Mouse (Mus musculus): ENCODE measurements around the gene Rcc1. TPM values are rescaled to one million over a fixed set of nuclear protein-coding genes. Genes with fewer than 3 reads are reported as not detected.

The Rcc1 gene
- polyA plus RNA-seq, 1 experiment, result 11.5 TPM

DNA sequence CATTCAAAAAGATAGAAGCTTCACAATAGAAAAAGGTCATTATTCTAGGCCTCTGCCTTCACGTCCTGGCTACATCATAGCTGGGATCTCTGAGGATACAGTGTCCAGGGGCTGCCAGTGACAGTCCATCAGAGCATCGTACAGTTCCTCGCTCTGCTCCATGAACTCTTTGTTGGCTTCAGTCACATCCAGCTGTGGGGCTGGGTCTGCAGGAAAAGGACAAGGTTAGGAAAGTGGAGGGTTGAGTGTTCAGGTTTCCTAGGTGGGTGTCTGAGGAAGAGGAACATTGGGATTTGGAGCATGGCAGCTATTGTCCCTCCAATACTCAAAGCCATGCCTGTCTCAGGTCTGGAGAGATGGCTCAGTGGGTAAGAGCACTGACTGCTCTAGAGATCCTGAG, 41.6 kb downstream of the Rcc1 start:
- H3K27ac ChIP-seq (ENCODE audit: insufficient read depth, low read length), result no peak overlapping the region
- 84% methylated on average over 3 of the region's 3 CpGs for WGBS
- TF ChIP-seq POLR2A (IDR thresholded peaks at IDR 0.05; ENCODE audit: low read depth, low read length) (no peak), CTCF (IDR thresholded peaks at IDR 0.05; ENCODE audit: extremely low read depth, insufficient read depth, insufficient read length, insufficient replicate concordance) (no peak)
- H3K4me1 ChIP-seq (ENCODE audit: control insufficient read depth, insufficient read depth, insufficient read length), result peaks cover 2% of the 10 kb centered on the region; the same call in 1 of the 2 replicates
- no peak for DNase-seq (ENCODE audit: low read depth in 1 of 2, low spot score in 2 of 2)
- H3K36me3 ChIP-seq (ENCODE audit: control insufficient read depth, insufficient read depth, low read length), result peaks cover 23% of the 10 kb centered on the region
- no peak overlapping the region for H3K4me3 ChIP-seq (ENCODE audit: extremely low read depth, insufficient read depth, insufficient read length)
- H3K27me3 ChIP-seq (ENCODE audit: control insufficient read depth, insufficient read depth, low read length), result no peaks in the 10 kb centered on the region

DNA sequence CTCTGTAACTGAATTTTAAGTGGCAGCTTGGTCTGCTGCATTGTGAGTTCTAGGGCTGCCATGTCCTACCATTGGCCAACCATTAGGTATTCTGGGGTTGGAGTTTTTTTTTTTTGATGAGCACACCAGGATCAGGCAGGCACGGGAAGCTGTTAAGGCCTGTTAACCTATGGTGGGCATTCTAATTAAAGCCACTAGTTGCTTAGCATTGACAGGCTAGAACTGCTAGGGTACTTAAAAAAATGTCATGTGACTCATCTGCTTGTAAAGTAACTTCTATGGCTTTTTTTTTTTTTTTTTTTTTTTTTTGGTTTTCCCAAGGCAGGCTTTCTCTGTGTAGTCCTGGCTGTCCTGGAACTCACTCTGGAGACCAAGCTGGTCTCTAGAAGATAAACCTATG, 42.2 kb downstream of the Rcc1 start:
- DNase-seq (ENCODE audit: low read depth in 1 of 2, low spot score in 2 of 2), result no peak
- peaks cover 23% of the 10 kb centered on the region for H3K36me3 ChIP-seq (ENCODE audit: control insufficient read depth, insufficient read depth, low read length)
- H3K27ac ChIP-seq (ENCODE audit: insufficient read depth, low read length), result no peak overlapping the region
- 71% methylated on average over 1 of the region's 1 CpGs for WGBS
- H3K4me3 ChIP-seq (ENCODE audit: extremely low read depth, insufficient read depth, insufficient read length), result no peak overlapping the region
- H3K4me1 ChIP-seq (ENCODE audit: control insufficient read depth, insufficient read depth, insufficient read length), result peaks cover 2% of the 10 kb centered on the region; the same call in 1 of the 2 replicates
- TF ChIP-seq CTCF (IDR thresholded peaks at IDR 0.05; ENCODE audit: extremely low read depth, insufficient read depth, insufficient read length, insufficient replicate concordance), result no peak
- no peak for TF ChIP-seq POLR2A (IDR thresholded peaks at IDR 0.05; ENCODE audit: low read depth, low read length)
- H3K27me3 ChIP-seq (ENCODE audit: control insufficient read depth, insufficient read depth, low read length), result no peaks in the 10 kb centered on the region

DNA sequence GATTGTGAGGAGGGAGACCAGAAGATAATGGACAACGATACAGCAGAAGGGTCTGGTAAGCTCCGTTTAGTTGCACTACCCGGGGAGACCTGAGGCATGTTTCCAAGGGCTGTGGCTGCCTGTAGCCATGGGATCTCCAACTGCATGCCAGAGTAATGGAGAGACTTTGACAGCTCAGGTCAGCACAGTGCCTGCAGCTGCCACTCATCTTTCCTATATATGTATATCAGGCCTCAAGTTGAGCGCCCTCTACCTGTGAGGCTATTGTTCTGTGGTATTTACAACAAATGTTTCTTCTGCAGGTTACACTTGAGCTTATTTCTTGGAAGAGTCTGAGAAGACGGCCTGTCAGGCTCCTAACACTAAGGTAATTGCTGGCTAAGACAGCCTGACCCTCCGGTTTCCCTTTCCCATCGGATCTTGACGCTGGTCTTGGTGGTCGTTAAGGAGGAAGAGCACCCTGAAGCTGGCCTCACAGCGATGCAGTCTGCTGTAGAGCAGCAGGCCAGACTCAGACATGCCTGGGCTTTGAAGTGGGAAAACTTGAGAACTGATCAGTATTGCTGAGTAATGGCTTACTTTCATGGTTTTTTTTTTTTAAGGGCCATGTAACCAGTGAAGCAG, 43.4 kb downstream of the Rcc1 start:
- H3K4me3 ChIP-seq (ENCODE audit: extremely low read depth, insufficient read depth, insufficient read length), result peak overlapping the region; percentile 50
- TF ChIP-seq POLR2A (IDR thresholded peaks at IDR 0.05; ENCODE audit: low read depth, low read length) (no peak), CTCF (IDR thresholded peaks at IDR 0.05; ENCODE audit: extremely low read depth, insufficient read depth, insufficient read length, insufficient replicate concordance) (peak; percentile 35; the same call in 1 of the 2 replicates)
- no peaks in the 10 kb centered on the region for H3K27me3 ChIP-seq (ENCODE audit: control insufficient read depth, insufficient read depth, low read length)
- 19% methylated on average over 10 of the region's 10 CpGs for WGBS
- H3K27ac ChIP-seq (ENCODE audit: insufficient read depth, low read length), result no peak overlapping the region; the same call in 1 of the 2 replicates
- DNase-seq (ENCODE audit: low read depth in 1 of 2, low spot score in 2 of 2), result peak; percentile 57 to 64
- H3K4me1 ChIP-seq (ENCODE audit: control insufficient read depth, insufficient read depth, insufficient read length), result peaks cover 2% of the 10 kb centered on the region; the same call in 1 of the 2 replicates
- H3K36me3 ChIP-seq (ENCODE audit: control insufficient read depth, insufficient read depth, low read length), result peaks cover 22% of the 10 kb centered on the region

DNA sequence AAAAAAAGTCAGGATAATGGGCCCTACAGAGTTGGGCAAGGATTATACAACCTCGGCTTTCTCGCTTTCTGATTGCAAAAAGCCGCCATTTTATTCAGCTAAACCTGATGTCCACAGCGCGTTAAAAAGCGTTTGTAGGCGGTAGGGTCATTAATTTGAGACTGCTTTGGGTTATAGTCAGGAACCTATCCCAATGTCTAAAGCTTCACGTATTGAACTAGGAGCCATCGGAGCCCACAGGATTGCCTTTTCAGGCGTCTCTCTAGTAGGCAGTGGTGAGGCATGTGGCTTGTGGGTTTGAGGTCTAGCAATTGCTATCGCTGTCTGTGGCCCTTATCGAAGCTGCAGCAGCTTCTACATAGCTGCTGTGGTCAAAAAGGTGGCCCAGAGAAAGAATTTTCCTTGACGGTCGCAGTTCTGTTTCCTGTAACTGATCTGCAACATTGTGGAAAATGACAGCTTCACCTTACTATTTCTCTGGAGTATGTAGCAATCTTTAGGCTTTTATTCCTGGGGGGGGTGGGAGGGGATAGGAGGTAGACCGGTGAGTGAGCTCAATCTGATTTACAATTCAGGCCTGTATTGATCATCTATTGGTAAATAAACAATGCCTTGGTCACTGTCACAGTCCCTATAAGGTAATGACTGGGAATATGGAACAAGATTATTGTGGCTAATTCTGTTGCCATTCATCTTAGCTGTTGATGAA, 44.1 kb downstream of the Rcc1 start:
- under 1% methylated on average over 15 of the region's 15 CpGs for WGBS
- Histone ChIP-seq H3K27ac (ENCODE audit: insufficient read depth, low read length) (peak overlapping the region; percentile 87), H3K4me1 (ENCODE audit: control insufficient read depth, insufficient read depth, insufficient read length) (peaks cover 2% of the 10 kb centered on the region; the same call in 1 of the 2 replicates), H3K27me3 (ENCODE audit: control insufficient read depth, insufficient read depth, low read length) (no peaks in the 10 kb centered on the region), H3K36me3 (ENCODE audit: control insufficient read depth, insufficient read depth, low read length) (peaks cover 22% of the 10 kb centered on the region), H3K4me3 (ENCODE audit: extremely low read depth, insufficient read depth, insufficient read length) (peak overlapping the region; percentile 100)
- peak in 1 of 2 experiments; percentile 17 for DNase-seq (ENCODE audit: low read depth in 1 of 2, low spot score in 2 of 2)
- no peak for TF ChIP-seq POLR2A (IDR thresholded peaks at IDR 0.05; ENCODE audit: low read depth, low read length)
- TF ChIP-seq CTCF (IDR thresholded peaks at IDR 0.05; ENCODE audit: extremely low read depth, insufficient read depth, insufficient read length, insufficient replicate concordance), result no peak

DNA sequence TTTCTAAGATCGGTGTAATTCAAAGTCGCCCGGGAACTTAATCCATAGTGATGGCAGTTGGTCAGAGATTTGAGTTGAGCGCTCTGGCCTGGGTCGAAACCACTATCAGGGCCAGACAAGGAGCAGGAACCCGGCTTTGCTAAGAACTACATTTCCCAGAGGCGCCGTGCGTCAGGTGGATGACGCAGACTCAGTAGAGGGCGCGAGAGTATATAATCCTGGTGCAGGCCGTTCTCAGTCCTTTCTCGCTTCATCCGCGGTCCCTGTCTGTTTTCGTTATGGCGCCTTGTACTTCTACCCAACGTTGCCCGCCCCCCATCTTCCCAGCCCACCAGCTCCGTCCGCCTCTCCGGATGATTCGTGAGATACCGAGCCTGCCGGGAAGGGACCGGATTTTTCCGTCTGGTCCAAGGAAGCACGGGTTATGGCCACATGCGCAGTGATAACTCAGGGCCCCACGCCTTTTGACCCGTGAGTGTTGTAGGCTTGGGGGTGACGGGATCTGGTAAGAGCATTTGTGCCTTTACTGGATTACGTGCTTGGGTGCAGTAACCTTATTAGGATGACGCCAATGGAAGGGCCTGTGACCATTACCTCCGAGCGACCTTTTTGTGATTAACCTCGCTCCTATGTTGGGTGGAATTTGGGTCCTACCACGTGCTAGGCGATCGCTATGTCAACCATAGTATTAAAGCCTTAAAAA, 44.8 kb downstream of the Rcc1 start:
- H3K36me3 ChIP-seq (ENCODE audit: control insufficient read depth, insufficient read depth, low read length), result peaks cover 16% of the 10 kb centered on the region
- H3K27me3 ChIP-seq (ENCODE audit: control insufficient read depth, insufficient read depth, low read length), result no peaks in the 10 kb centered on the region
- under 1% methylated on average over 41 of the region's 41 CpGs for WGBS
- peak overlapping the region; percentile 100 for H3K4me3 ChIP-seq (ENCODE audit: extremely low read depth, insufficient read depth, insufficient read length)
- peak overlapping the region; percentile 87 for H3K27ac ChIP-seq (ENCODE audit: insufficient read depth, low read length)
- peaks cover 2% of the 10 kb centered on the region; the same call in 1 of the 2 replicates for H3K4me1 ChIP-seq (ENCODE audit: control insufficient read depth, insufficient read depth, insufficient read length)
- TF ChIP-seq CTCF (IDR thresholded peaks at IDR 0.05; ENCODE audit: extremely low read depth, insufficient read depth, insufficient read length, insufficient replicate concordance) (no peak), POLR2A (IDR thresholded peaks at IDR 0.05; ENCODE audit: low read depth, low read length) (peak; percentile 98)
- DNase-seq (ENCODE audit: low read depth in 1 of 2, low spot score in 2 of 2), result peak; percentile 85 to 87

DNA sequence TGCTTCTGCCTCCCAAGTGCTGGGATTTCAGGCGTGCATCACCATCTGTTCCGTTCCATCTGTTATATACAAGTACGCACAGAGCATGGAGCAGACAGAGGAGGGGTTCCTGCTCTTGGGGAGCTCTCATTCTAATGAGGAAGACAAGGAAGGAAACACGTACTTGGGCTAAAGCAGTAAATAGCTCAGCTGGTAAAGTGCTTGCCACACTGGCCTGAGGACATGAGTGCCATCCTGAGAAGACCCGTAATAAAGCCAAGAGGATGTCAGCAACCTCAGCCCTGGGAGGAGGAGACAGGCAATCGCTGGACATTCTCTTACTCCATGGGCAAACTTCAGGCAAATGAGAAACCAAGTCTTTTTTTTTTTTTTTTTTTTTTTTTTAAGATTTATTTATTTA, 47.4 kb downstream of the Rcc1 start:
- no peak for DNase-seq (ENCODE audit: low read depth in 1 of 2, low spot score in 2 of 2)
- no peak overlapping the region for H3K27ac ChIP-seq (ENCODE audit: insufficient read depth, low read length)
- 38% methylated on average over 6 of the region's 6 CpGs for WGBS

More for the DNA sequence above, 47.4 kb downstream of the Rcc1 start:
- no peak for TF ChIP-seq CTCF (IDR thresholded peaks at IDR 0.05; ENCODE audit: extremely low read depth, insufficient read depth, insufficient read length, insufficient replicate concordance)
- no peak for TF ChIP-seq POLR2A (IDR thresholded peaks at IDR 0.05; ENCODE audit: low read depth, low read length)
- H3K27me3 ChIP-seq (ENCODE audit: control insufficient read depth, insufficient read depth, low read length), result no peaks in the 10 kb centered on the region
- no peak overlapping the region for H3K4me3 ChIP-seq (ENCODE audit: extremely low read depth, insufficient read depth, insufficient read length)
- H3K4me1 ChIP-seq (ENCODE audit: control insufficient read depth, insufficient read depth, insufficient read length), result peaks cover 2% of the 10 kb centered on the region; the same call in 1 of the 2 replicates
- peaks cover 8% of the 10 kb centered on the region for H3K36me3 ChIP-seq (ENCODE audit: control insufficient read depth, insufficient read depth, low read length)

Measured in spleen, adult 2 months (tissue).